Mouse (Mus musculus): ENCODE results near the gene Ppp1r27. TPM values are rescaled to one million over a fixed set of nuclear protein-coding genes. Genes with fewer than 3 reads are reported as not detected.

Ppp1r27 gene
- total RNA-seq, 2 experiments from 2014 or later: 188 to 418 TPM

- intact Hi-C loops (cut with DNase I): no loop called here
- H3K4me3 ChIP-seq: no peak overlapping the region
- no peak overlapping the region for H3K27ac ChIP-seq
- TF ChIP-seq CTCF (IDR thresholded peaks at IDR 0.05): no peak
- DNase-seq: no peak
Measured at GRCm38 (mm10) chr11:120535145-120535544, 15.8 kb downstream of the Ppp1r27 start.

GRCm38 (mm10) chr11:120534093-120534492 lies 16.8 kb downstream of the Ppp1r27 start:
- intact Hi-C loops (cut with DNase I): no loop called here
- no peak for DNase-seq
- TF ChIP-seq CTCF (IDR thresholded peaks at IDR 0.05): no peak
- Histone ChIP-seq H3K4me3 (no peak overlapping the region), H3K27ac (no peak overlapping the region)

DNA sequence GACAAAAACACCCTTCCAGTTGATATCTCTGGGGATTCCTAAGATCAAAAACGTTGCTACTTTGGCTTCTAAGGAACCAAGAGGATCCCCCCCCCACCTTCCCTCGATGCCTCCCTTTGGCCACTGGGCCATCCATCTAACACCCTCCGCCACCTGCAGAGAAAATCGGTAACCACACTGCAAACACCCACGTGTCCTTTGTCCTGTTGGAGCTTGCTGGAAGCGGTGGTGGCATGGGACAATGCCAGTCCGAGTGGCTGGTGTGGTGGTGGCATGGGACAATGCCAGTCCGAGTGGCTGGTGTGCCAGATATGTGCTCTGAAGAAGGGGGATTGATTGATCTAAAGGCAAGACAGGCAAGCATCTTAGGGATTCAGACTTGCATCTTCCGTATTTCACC lies 19.3 kb downstream of the Ppp1r27 start:
- TF ChIP-seq CTCF (IDR thresholded peaks at IDR 0.05): no peak
- intact Hi-C loops (cut with DNase I): no loop called here
- Histone ChIP-seq H3K27ac (no peak overlapping the region), H3K4me3 (no peak overlapping the region)
- no peak for DNase-seq

DNA sequence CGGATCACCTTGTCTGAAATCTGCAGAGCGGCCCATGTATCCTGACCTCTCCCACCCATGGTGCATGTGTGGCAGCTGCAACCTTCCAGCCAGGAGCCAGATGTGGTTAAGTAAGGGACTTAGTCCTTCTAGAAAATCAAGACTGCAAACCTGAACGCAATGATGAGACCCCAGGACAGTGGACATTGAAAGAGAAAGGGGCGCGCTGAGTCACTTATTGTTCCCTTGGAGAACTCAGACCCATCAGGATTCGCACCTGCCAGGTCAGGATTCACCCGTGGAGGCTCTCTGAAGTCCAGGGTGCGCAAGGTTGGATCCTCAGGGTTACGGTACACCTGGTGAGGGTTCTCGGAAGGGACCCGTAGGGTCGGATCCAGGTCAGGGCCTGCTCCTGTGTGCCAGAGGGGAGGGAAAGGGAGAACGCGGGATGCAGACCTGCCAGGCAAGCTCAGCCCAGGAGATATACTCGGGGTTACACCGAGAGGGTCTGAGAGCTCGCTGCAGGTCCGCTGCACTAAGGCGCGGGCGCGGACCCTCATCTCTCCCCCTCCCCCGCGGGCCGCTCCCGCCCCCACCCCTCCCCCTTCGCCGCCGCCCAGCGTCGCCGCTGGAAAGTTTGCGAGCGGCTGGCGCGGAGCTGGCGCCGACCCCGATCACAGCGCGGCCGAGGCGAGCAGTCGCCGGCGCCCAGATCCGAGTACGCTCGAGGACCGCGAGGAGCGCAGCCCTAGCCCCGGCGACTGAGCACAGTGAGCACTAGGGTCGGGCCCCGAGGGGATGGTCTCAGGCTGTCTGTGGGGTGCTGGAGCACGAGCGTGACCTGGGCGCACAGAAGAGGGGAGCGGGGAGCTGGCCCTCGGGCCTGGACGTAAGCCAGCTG lies 20.6 kb downstream of the Ppp1r27 start, which contains the start of gene Gcgr:
Gene Gcgr (plus strand): TSS at position 615 of the 880 bp plus-strand sequence.
- TF ChIP-seq CTCF (IDR thresholded peaks at IDR 0.05): no peak
- intact Hi-C loops (cut with DNase I): no loop called here
- DNase-seq: peak; percentile 55
- H3K27ac ChIP-seq: no peak within 1 kb of the TSS
- peak within 1 kb of the TSS; percentile 64 for H3K4me3 ChIP-seq

GRCm38 (mm10) chr11:120528903-120529302 lies 22.0 kb downstream of the Ppp1r27 start:
- intact Hi-C loops (cut with DNase I): no loop called here
- Histone ChIP-seq H3K27ac (no peak overlapping the region), H3K4me3 (no peak overlapping the region)
- TF ChIP-seq CTCF (IDR thresholded peaks at IDR 0.05): no peak
- DNase-seq: no peak

GRCm38 (mm10) chr11:120527690-120528354 lies 23.1 kb downstream of the Ppp1r27 start:
- DNase-seq: no peak
- Histone ChIP-seq H3K4me3 (no peak overlapping the region), H3K27ac (no peak overlapping the region)
- TF ChIP-seq CTCF (IDR thresholded peaks at IDR 0.05): no peak
- intact Hi-C loops (cut with DNase I): no loop called here

- TF ChIP-seq CTCF (IDR thresholded peaks at IDR 0.05): no peak
- intact Hi-C loops (cut with DNase I): no loop called here
- no peak overlapping the region for H3K27ac ChIP-seq
- no peak for DNase-seq
- H3K4me3 ChIP-seq: no peak overlapping the region
Measured at GRCm38 (mm10) chr11:120525959-120526358, 25.0 kb downstream of the Ppp1r27 start.

GRCm38 (mm10) chr11:120522581-120522980 lies 28.4 kb downstream of the Ppp1r27 start:
- Histone ChIP-seq H3K4me3 (no peak overlapping the region), H3K27ac (no peak overlapping the region)
- no peak for DNase-seq
- no peak for TF ChIP-seq CTCF (IDR thresholded peaks at IDR 0.05)
- intact Hi-C loops (cut with DNase I): no loop called here

DNA sequence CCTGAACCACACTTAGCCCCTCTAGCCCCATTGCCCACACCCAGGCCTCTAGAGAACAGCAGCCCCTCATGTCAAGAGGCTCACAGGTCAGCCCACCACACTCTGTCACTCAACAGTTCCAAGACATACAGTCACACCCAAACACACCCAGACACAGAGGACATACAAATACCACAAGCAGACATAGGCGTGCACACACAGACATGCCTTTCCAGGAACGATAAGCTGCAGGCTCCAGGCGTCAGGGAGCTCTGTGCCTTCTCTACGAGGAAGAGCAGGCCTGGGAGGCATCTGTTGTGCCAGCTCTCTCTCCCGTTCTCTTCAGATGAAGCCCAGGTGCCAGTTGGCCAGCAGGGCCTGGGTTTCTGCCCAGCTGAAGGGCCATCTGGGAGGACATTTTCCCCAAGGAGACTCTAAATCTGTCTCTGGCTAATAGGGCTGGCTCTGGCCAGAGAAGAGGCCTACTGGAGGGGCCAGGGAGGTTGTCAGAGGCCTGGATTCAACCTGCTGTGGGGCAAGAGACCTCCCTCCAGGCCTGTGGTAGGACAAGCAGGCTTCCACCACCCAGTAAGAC lies 29.9 kb downstream of the Ppp1r27 start:
- H3K4me3 ChIP-seq: peak overlapping the region; percentile 52
- intact Hi-C loops (cut with DNase I): loop anchor here (2.0 kb wide), 2 partner anchors 18 to 28 kb away; partner anchors contain the start of gene Mcrip1
- DNase-seq: peak; percentile 93
- peak overlapping the region; percentile 83 for H3K27ac ChIP-seq
- TF ChIP-seq CTCF (IDR thresholded peaks at IDR 0.05): no peak

GRCm38 (mm10) chr11:120520498-120520897 lies 30.4 kb downstream of the Ppp1r27 start:
- peak overlapping the region; percentile 52 for H3K4me3 ChIP-seq
- no peak for DNase-seq
- TF ChIP-seq CTCF (IDR thresholded peaks at IDR 0.05): no peak
- intact Hi-C loops (cut with DNase I): loop anchor here (2.0 kb wide), 2 partner anchors 18 to 28 kb away; partner anchors contain the start of gene Mcrip1
- H3K27ac ChIP-seq: peak overlapping the region; percentile 83

GRCm38 (mm10) chr11:120519738-120520137 lies 31.2 kb downstream of the Ppp1r27 start:
- peak; percentile 82 for DNase-seq
- H3K4me3 ChIP-seq: peak overlapping the region; percentile 52
- TF ChIP-seq CTCF (IDR thresholded peaks at IDR 0.05): no peak
- intact Hi-C loops (cut with DNase I): loop anchor here (2.0 kb wide), 2 partner anchors 19 to 29 kb away; partner anchors contain the start of gene Mcrip1
- H3K27ac ChIP-seq: peak overlapping the region; percentile 83

DNA sequence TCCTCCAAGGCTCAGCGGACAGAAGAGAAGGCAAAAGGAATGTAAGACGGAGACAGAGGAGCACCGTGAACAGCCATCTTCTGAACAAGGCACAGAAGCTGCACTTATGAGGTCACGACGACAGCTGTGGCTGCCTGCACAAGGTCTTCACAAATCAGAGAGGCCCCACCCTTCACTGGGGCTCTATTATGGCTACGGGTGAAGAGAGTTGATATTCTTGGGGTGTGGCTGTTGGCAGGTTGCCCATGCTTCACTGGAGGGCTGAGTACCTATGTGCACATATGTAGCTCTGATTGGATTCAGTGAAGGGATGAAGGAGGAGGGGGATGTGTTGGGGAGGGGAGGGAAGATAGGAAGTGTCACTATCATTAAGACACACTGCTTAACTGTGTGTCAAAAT lies 32.4 kb downstream of the Ppp1r27 start:
- no peak for DNase-seq
- Histone ChIP-seq H3K4me3 (peak overlapping the region; percentile 26), H3K27ac (peak overlapping the region; percentile 78)
- intact Hi-C loops (cut with DNase I): no loop called here
- TF ChIP-seq CTCF (IDR thresholded peaks at IDR 0.05): no peak

DNA sequence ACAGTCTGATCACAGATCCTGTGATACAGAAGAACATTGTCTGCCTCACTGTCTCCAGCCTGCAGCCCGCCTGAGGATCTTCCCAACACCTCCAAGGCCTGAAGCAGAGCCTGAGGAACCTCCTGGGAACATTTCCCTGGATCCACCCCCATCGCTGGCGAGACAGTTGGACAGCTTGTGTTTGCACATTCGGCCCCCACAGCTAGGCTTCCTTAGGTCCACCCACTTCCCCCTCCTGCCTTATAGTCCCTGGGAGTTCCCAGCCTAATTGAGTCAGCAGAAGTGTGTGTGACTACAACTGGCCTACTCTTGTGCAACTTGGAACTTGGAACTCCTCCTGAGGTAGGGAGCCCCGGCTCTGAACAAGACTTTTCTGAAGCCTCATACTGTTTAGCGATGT lies 32.9 kb downstream of the Ppp1r27 start:
- peak; percentile 65 for DNase-seq
- Histone ChIP-seq H3K4me3 (peak overlapping the region; percentile 26), H3K27ac (peak overlapping the region; percentile 78)
- intact Hi-C loops (cut with DNase I): no loop called here
- TF ChIP-seq CTCF (IDR thresholded peaks at IDR 0.05): no peak
